Mouse (Mus musculus): ENCODE measurements around the gene Pxn. TPM values are rescaled to one million over a fixed set of nuclear protein-coding genes. Genes with fewer than 3 reads are reported as not detected.
A peak's percentile ranks its signal among the peaks of the same experiment; 100 is the strongest.

Gene Pxn
- polyA plus RNA-seq, 1 experiment from 2014 or later = 44.5 TPM

- Histone ChIP-seq H3K4me3 (replicated peaks; ENCODE audit: low read length) (no peak overlapping the region), H3K36me3 (ENCODE audit: control insufficient read depth, insufficient read depth, low read length) (no peaks in the 10 kb centered on the region), H3K9ac (ENCODE audit: low read length) (peak overlapping the region; percentile 40; the same call in 1 of the 2 replicates), H3K27me3 (ENCODE audit: control insufficient read depth, insufficient read depth, low read length) (no peaks in the 10 kb centered on the region), H3K27ac (ENCODE audit: low read length) (peak overlapping the region; percentile 80), H3K9me3 (replicated peaks; ENCODE audit: control insufficient read depth, low read length) (no peaks in the 10 kb centered on the region), H3K4me1 (ENCODE audit: control insufficient read depth, insufficient read depth, low read length) (peaks cover 76% of the 10 kb centered on the region), H3K4me2 (ENCODE audit: low read depth, low read length) (peak overlapping the region; percentile 32)
- no peak for ATAC-seq (ENCODE audit: insufficient read depth, low FRiP score)
- WGBS = 40% methylated on average over 7 of the region's 7 CpGs
Observed at GRCm38 (mm10) chr5:115529742-115530446, 23.4 kb downstream of the Pxn start.

GRCm38 (mm10) chr5:115530447-115530809 is 24.0 kb downstream of the Pxn start:
- no peaks in the 10 kb centered on the region for H3K27me3 ChIP-seq (ENCODE audit: control insufficient read depth, insufficient read depth, low read length)
- H3K4me2 ChIP-seq (ENCODE audit: low read depth, low read length) = peak overlapping the region; percentile 32; the same call in 1 of the 2 replicates
- peak overlapping the region; percentile 80 for H3K27ac ChIP-seq (ENCODE audit: low read length)
- H3K9me3 ChIP-seq (replicated peaks; ENCODE audit: control insufficient read depth, low read length) = no peaks in the 10 kb centered on the region
- H3K4me3 ChIP-seq (replicated peaks; ENCODE audit: low read length) = no peak overlapping the region
- peaks cover 77% of the 10 kb centered on the region for H3K4me1 ChIP-seq (ENCODE audit: control insufficient read depth, insufficient read depth, low read length)
- peak overlapping the region; percentile 40; the same call in 1 of the 2 replicates for H3K9ac ChIP-seq (ENCODE audit: low read length)
- WGBS = 55% methylated on average over 8 of the region's 8 CpGs
- no peaks in the 10 kb centered on the region for H3K36me3 ChIP-seq (ENCODE audit: control insufficient read depth, insufficient read depth, low read length)
- ATAC-seq (ENCODE audit: insufficient read depth, low FRiP score) = no peak

GRCm38 (mm10) chr5:115531671-115532270 is 25.3 kb downstream of the Pxn start:
- 18% methylated on average over 18 of the region's 18 CpGs for WGBS

GRCm38 (mm10) chr5:115534290-115534731 is 27.8 kb downstream of the Pxn start:
- H3K36me3 ChIP-seq (ENCODE audit: control insufficient read depth, insufficient read depth, low read length) = no peaks in the 10 kb centered on the region
- no peak overlapping the region for H3K4me3 ChIP-seq (replicated peaks; ENCODE audit: low read length)
- peaks cover 82% of the 10 kb centered on the region for H3K4me1 ChIP-seq (ENCODE audit: control insufficient read depth, insufficient read depth, low read length)
- H3K9me3 ChIP-seq (replicated peaks; ENCODE audit: control insufficient read depth, low read length) = no peaks in the 10 kb centered on the region
- H3K9ac ChIP-seq (ENCODE audit: low read length) = peak overlapping the region; percentile 54
- H3K27ac ChIP-seq (ENCODE audit: low read length) = peak overlapping the region; percentile 64
- ATAC-seq (ENCODE audit: insufficient read depth, low FRiP score) = no peak
- no peaks in the 10 kb centered on the region for H3K27me3 ChIP-seq (ENCODE audit: control insufficient read depth, insufficient read depth, low read length)
- WGBS = 18% methylated on average over 16 of the region's 16 CpGs
- H3K4me2 ChIP-seq (ENCODE audit: low read depth, low read length) = peak overlapping the region; percentile 33

More at GRCm38 (mm10) chr5:115531671-115532270, 25.3 kb downstream of the Pxn start:
- Histone ChIP-seq H3K4me1 (ENCODE audit: control insufficient read depth, insufficient read depth, low read length) (peaks cover 74% of the 10 kb centered on the region), H3K27ac (ENCODE audit: low read length) (peak overlapping the region; percentile 80), H3K9me3 (replicated peaks; ENCODE audit: control insufficient read depth, low read length) (no peaks in the 10 kb centered on the region), H3K27me3 (ENCODE audit: control insufficient read depth, insufficient read depth, low read length) (no peaks in the 10 kb centered on the region), H3K9ac (ENCODE audit: low read length) (peak overlapping the region; percentile 51), H3K4me3 (replicated peaks; ENCODE audit: low read length) (no peak overlapping the region), H3K4me2 (ENCODE audit: low read depth, low read length) (peak overlapping the region; percentile 33), H3K36me3 (ENCODE audit: control insufficient read depth, insufficient read depth, low read length) (no peaks in the 10 kb centered on the region)
- ATAC-seq (ENCODE audit: insufficient read depth, low FRiP score) = peak; percentile 85

GRCm38 (mm10) chr5:115534856-115535255 is 28.4 kb downstream of the Pxn start:
- no peaks in the 10 kb centered on the region for H3K9me3 ChIP-seq (replicated peaks; ENCODE audit: control insufficient read depth, low read length)
- H3K4me2 ChIP-seq (ENCODE audit: low read depth, low read length) = peak overlapping the region; percentile 33
- WGBS = 28% methylated on average over 8 of the region's 8 CpGs
- H3K4me3 ChIP-seq (replicated peaks; ENCODE audit: low read length) = no peak overlapping the region
- ATAC-seq (ENCODE audit: insufficient read depth, low FRiP score) = no peak
- no peaks in the 10 kb centered on the region for H3K27me3 ChIP-seq (ENCODE audit: control insufficient read depth, insufficient read depth, low read length)
- peak overlapping the region; percentile 54; the same call in 1 of the 2 replicates for H3K9ac ChIP-seq (ENCODE audit: low read length)
- peak overlapping the region; percentile 64 for H3K27ac ChIP-seq (ENCODE audit: low read length)
- no peaks in the 10 kb centered on the region for H3K36me3 ChIP-seq (ENCODE audit: control insufficient read depth, insufficient read depth, low read length)
- peaks cover 77% of the 10 kb centered on the region for H3K4me1 ChIP-seq (ENCODE audit: control insufficient read depth, insufficient read depth, low read length)

GRCm38 (mm10) chr5:115535635-115536034 is 29.2 kb downstream of the Pxn start:
- Histone ChIP-seq H3K4me1 (ENCODE audit: control insufficient read depth, insufficient read depth, low read length) (peaks cover 69% of the 10 kb centered on the region), H3K9me3 (replicated peaks; ENCODE audit: control insufficient read depth, low read length) (no peaks in the 10 kb centered on the region), H3K4me2 (ENCODE audit: low read depth, low read length) (no peak overlapping the region), H3K36me3 (ENCODE audit: control insufficient read depth, insufficient read depth, low read length) (no peaks in the 10 kb centered on the region), H3K27ac (ENCODE audit: low read length) (peak overlapping the region; percentile 64; the same call in 1 of the 2 replicates), H3K9ac (ENCODE audit: low read length) (peak overlapping the region; percentile 34; the same call in 1 of the 2 replicates), H3K4me3 (replicated peaks; ENCODE audit: low read length) (no peak overlapping the region), H3K27me3 (ENCODE audit: control insufficient read depth, insufficient read depth, low read length) (no peaks in the 10 kb centered on the region)
- ATAC-seq (ENCODE audit: insufficient read depth, low FRiP score) = no peak
- 28% methylated on average over 7 of the region's 7 CpGs for WGBS

GRCm38 (mm10) chr5:115538017-115538692 is 31.7 kb downstream of the Pxn start:
- peak overlapping the region; percentile 55; the same call in 1 of the 2 replicates for H3K27ac ChIP-seq (ENCODE audit: low read length)
- H3K9ac ChIP-seq (ENCODE audit: low read length) = peak overlapping the region; percentile 40; the same call in 1 of the 2 replicates
- peak overlapping the region; percentile 34; the same call in 1 of the 2 replicates for H3K4me2 ChIP-seq (ENCODE audit: low read depth, low read length)
- peaks cover 52% of the 10 kb centered on the region for H3K4me1 ChIP-seq (ENCODE audit: control insufficient read depth, insufficient read depth, low read length)
- 0 out of 2 replicates have a peak, but pooled peaks have one; percentile 5 for ATAC-seq (ENCODE audit: insufficient read depth, low FRiP score)
- 57% methylated on average over 13 of the region's 13 CpGs for WGBS
- H3K36me3 ChIP-seq (ENCODE audit: control insufficient read depth, insufficient read depth, low read length) = no peaks in the 10 kb centered on the region
- no peak overlapping the region for H3K4me3 ChIP-seq (replicated peaks; ENCODE audit: low read length)
- no peaks in the 10 kb centered on the region for H3K9me3 ChIP-seq (replicated peaks; ENCODE audit: control insufficient read depth, low read length)
- no peaks in the 10 kb centered on the region for H3K27me3 ChIP-seq (ENCODE audit: control insufficient read depth, insufficient read depth, low read length)

GRCm38 (mm10) chr5:115538693-115539043 is 32.2 kb downstream of the Pxn start:
- H3K4me2 ChIP-seq (ENCODE audit: low read depth, low read length) = peak overlapping the region; percentile 34; the same call in 1 of the 2 replicates
- peak overlapping the region; percentile 55; the same call in 1 of the 2 replicates for H3K27ac ChIP-seq (ENCODE audit: low read length)
- no peaks in the 10 kb centered on the region for H3K27me3 ChIP-seq (ENCODE audit: control insufficient read depth, insufficient read depth, low read length)
- H3K4me1 ChIP-seq (ENCODE audit: control insufficient read depth, insufficient read depth, low read length) = peaks cover 52% of the 10 kb centered on the region
- no peak overlapping the region for H3K4me3 ChIP-seq (replicated peaks; ENCODE audit: low read length)
- 1% methylated on average over 12 of the region's 12 CpGs for WGBS
- peak overlapping the region; percentile 40; the same call in 1 of the 2 replicates for H3K9ac ChIP-seq (ENCODE audit: low read length)
- peak; percentile 71 for ATAC-seq (ENCODE audit: insufficient read depth, low FRiP score)
- H3K9me3 ChIP-seq (replicated peaks; ENCODE audit: control insufficient read depth, low read length) = no peaks in the 10 kb centered on the region
- H3K36me3 ChIP-seq (ENCODE audit: control insufficient read depth, insufficient read depth, low read length) = no peaks in the 10 kb centered on the region

Data from stomach, embryonic 16.5 days (tissue).